Mouse (Mus musculus) liver, postnatal 0 days (tissue): ENCODE measurements at regions not wholly inside any gene's neighbourhood (a gene's known extent, or its start where the extent isn't known, plus 50 kb on each side); places are given as distances from the start of the nearest gene placed in this dataset.

Experiments
- CTCF ChIP-seq: sonication (generic); IDR thresholded peaks from 2 replicates; pipeline ENCODE4 v1.5.1; 2016; ENCODE audit warnings: antibody characterized with exemption, low read depth
- EP300 ChIP-seq: IDR thresholded peaks from 2 replicates; pipeline ENCODE4 v1.6.1; 2016; ENCODE audit warnings: antibody characterized with exemption, low read depth, mild to moderate bottlenecking

GRCm38 (mm10) chr9:94425804-94426203 is 112.1 kb downstream of the 1190002N15Rik start:
- TF ChIP-seq CTCF (no peak), EP300 (no peak)
